Mouse (Mus musculus): ENCODE measurements around the gene Adgrf5. TPM values are rescaled to one million over a fixed set of nuclear protein-coding genes. Genes with fewer than 3 reads are reported as not detected.
A peak's percentile ranks its signal among the peaks of the same experiment; 100 is the strongest.

The Adgrf5 gene
- total and polyA plus RNA-seq, 3 experiments = not detected

- Histone ChIP-seq H3K79me2 (replicated peaks; ENCODE audit: control insufficient read depth, extremely low read depth, insufficient read depth, poor library complexity, severe bottlenecking) (no peaks in the 10 kb centered on the region), H3K36me3 (replicated peaks in 1 of 2; ENCODE audit: control insufficient read depth in 1 of 2, insufficient read depth in 1 of 2, low read length in 1 of 2) (no peaks in the 10 kb centered on the region), H3K9me3 (replicated peaks; ENCODE audit: low read length) (peaks cover 35% of the 10 kb centered on the region), H3K27ac (ENCODE audit: insufficient read depth, low read depth) (no peak overlapping the region), H3K4me2 (ENCODE audit: insufficient read depth, low read depth, poor library complexity, severe bottlenecking) (no peak overlapping the region), H3K4me1 (ENCODE audit: control insufficient read depth in 1 of 2, insufficient read depth in 2 of 2) (no peaks in the 10 kb centered on the region), H3K4me3 (replicated peaks in 1 of 3; ENCODE audit: low read depth in 2 of 3, low read length in 2 of 3, poor library complexity in 1 of 3) (no peak overlapping the region), H3K27me3 (replicated peaks) (no peaks in the 10 kb centered on the region), H3K9ac (ENCODE audit: insufficient read depth, low read depth) (no peak overlapping the region)
- peak; percentile 27 for DNase-seq (ENCODE audit: extremely low read depth)
- TF ChIP-seq RAD21 (IDR thresholded peaks at IDR 0.05; ENCODE audit: low read depth, low read length) (peak; percentile 26), USF2 (conservative IDR thresholded peaks at IDR 0.05; ENCODE audit: low read depth, low read length) (no peak), CTCF (conservative IDR thresholded peaks at IDR 0.05 in 1 of 2, IDR thresholded peaks at IDR 0.05 in 1 of 2; ENCODE audit: low read depth in 2 of 2, low read length in 2 of 2) (peak in 1 of 2 experiments; percentile 43; a peak in 2 of 4 replicates), SMC3 (IDR thresholded peaks at IDR 0.05; ENCODE audit: low read depth, low read length) (peak; percentile 32)
- in situ Hi-C loops (cut with MboI; ENCODE audit: low pct_ligation_motif_present, low pct_unique_long_range_greater_than_20kb, low sequenced_read_pairs) (loop anchor here (25.0 kb wide), 1 partner anchor 198 kb away; the partner anchor contains the start of gene Adgrf1), dilution Hi-C loops (cut with MboI; ENCODE audit: extremely low pct_ligation_motif_present, extremely low pct_unique_long_range_greater_than_20kb, low sequenced_read_pairs) (no loop called here)
Measured at GRCm38 (mm10) chr17:43460245-43461181, 100.3 kb downstream of the Adgrf5 start.

- dilution Hi-C loops (cut with MboI; ENCODE audit: extremely low pct_ligation_motif_present, extremely low pct_unique_long_range_greater_than_20kb, low sequenced_read_pairs) (no loop called here), in situ Hi-C loops (cut with MboI; ENCODE audit: low pct_ligation_motif_present, low pct_unique_long_range_greater_than_20kb, low sequenced_read_pairs) (loop anchor here (25.0 kb wide), 1 partner anchor 208 kb away; the partner anchor contains the start of gene Adgrf1)
- TF ChIP-seq MAFK (IDR thresholded peaks at IDR 0.05; ENCODE audit: insufficient replicate concordance, low read length) = no peak
- no peak for TF ChIP-seq USF1 (IDR thresholded peaks at IDR 0.05; ENCODE audit: low read depth, low read length)
- no peak for TF ChIP-seq NRF1 (IDR thresholded peaks at IDR 0.05; ENCODE audit: low read depth, low read length)
- no peak for TF ChIP-seq ZNF384 (IDR thresholded peaks at IDR 0.05; ENCODE audit: low read depth, low read length)
- TF ChIP-seq EP300 (IDR thresholded peaks at IDR 0.05; ENCODE audit: low read length) = no peak
- TF ChIP-seq CHD2 (IDR thresholded peaks at IDR 0.05; ENCODE audit: low read length) = no peak
- no peak for TF ChIP-seq TBP (conservative IDR thresholded peaks at IDR 0.05; ENCODE audit: low read depth, low read length)
- no peak for TF ChIP-seq MAZ (IDR thresholded peaks at IDR 0.05; ENCODE audit: low read depth, low read length)
- no peak for TF ChIP-seq JUND (conservative IDR thresholded peaks at IDR 0.05; ENCODE audit: low read depth, low read length)
- no peak for TF ChIP-seq MAX (IDR thresholded peaks at IDR 0.05; ENCODE audit: low read length)
- TF ChIP-seq POLR2A (IDR thresholded peaks at IDR 0.05; ENCODE audit: low read depth, low read length) = no peak
- TF ChIP-seq RAD21 (IDR thresholded peaks at IDR 0.05; ENCODE audit: low read depth, low read length) = no peak
- no peak for TF ChIP-seq USF2 (conservative IDR thresholded peaks at IDR 0.05; ENCODE audit: low read depth, low read length)
- Histone ChIP-seq H3K79me2 (replicated peaks; ENCODE audit: control insufficient read depth, extremely low read depth, insufficient read depth, poor library complexity, severe bottlenecking) (no peaks in the 10 kb centered on the region), H3K4me3 (replicated peaks in 1 of 3; ENCODE audit: low read depth in 2 of 3, low read length in 2 of 3, poor library complexity in 1 of 3) (no peak overlapping the region), H3K27me3 (replicated peaks) (no peaks in the 10 kb centered on the region), H3K4me2 (ENCODE audit: insufficient read depth, low read depth, poor library complexity, severe bottlenecking) (no peak overlapping the region), H3K9me3 (replicated peaks; ENCODE audit: low read length) (peaks cover 42% of the 10 kb centered on the region), H3K36me3 (replicated peaks in 1 of 2; ENCODE audit: control insufficient read depth in 1 of 2, insufficient read depth in 1 of 2, low read length in 1 of 2) (no peaks in the 10 kb centered on the region), H3K4me1 (ENCODE audit: control insufficient read depth in 1 of 2, insufficient read depth in 2 of 2) (no peaks in the 10 kb centered on the region), H3K9ac (ENCODE audit: insufficient read depth, low read depth) (no peak overlapping the region), H3K27ac (ENCODE audit: insufficient read depth, low read depth) (no peak overlapping the region)
- no peak for DNase-seq (ENCODE audit: extremely low read depth)
Measured at GRCm38 (mm10) chr17:43470039-43470438, 109.8 kb downstream of the Adgrf5 start.

All from CH12.LX (cell line).